Mouse (Mus musculus): Measurements from ENCODE around the gene Lcmt1. TPM values are rescaled to one million over a fixed set of nuclear protein-coding genes. Genes with fewer than 3 reads are reported as not detected.

The Lcmt1 gene
- polyA plus RNA-seq, 1 experiment from 2014 or later, result 86.1 TPM

- H3K4me2 ChIP-seq, result no peak overlapping the region
- no peaks in the 10 kb centered on the region for H3K9me3 ChIP-seq
- peaks cover 40% of the 10 kb centered on the region for H3K36me3 ChIP-seq
- no peak overlapping the region for H3K4me3 ChIP-seq
- H3K4me1 ChIP-seq (replicated peaks), result peaks cover 3% of the 10 kb centered on the region; the same call in 1 of the 2 replicates
- 76% methylated on average over 11 of the region's 11 CpGs for WGBS
- no peak overlapping the region for H3K27ac ChIP-seq (replicated peaks)
- no peak for ATAC-seq (ENCODE audit: low read depth)
- no peaks in the 10 kb centered on the region for H3K27me3 ChIP-seq
- H3K9ac ChIP-seq, result no peak overlapping the region
These were observed 16.3 kb downstream of the Lcmt1 start for GRCm38 (mm10) chr7:123385693-123386407.

- Histone ChIP-seq H3K27ac (replicated peaks) (no peak overlapping the region), H3K4me3 (no peak overlapping the region), H3K9ac (no peak overlapping the region), H3K4me1 (replicated peaks) (no peaks in the 10 kb centered on the region), H3K4me2 (no peak overlapping the region), H3K9me3 (no peaks in the 10 kb centered on the region), H3K27me3 (no peaks in the 10 kb centered on the region), H3K36me3 (peaks cover 49% of the 10 kb centered on the region)
- WGBS, result 80% methylated on average over 6 of the region's 6 CpGs
- ATAC-seq (ENCODE audit: low read depth), result no peak
These were observed 20.2 kb downstream of the Lcmt1 start for GRCm38 (mm10) chr7:123389686-123390280.

- no peak for ATAC-seq (ENCODE audit: low read depth)
- H3K4me1 ChIP-seq (replicated peaks), result no peaks in the 10 kb centered on the region
- no peak overlapping the region for H3K4me2 ChIP-seq
- H3K27me3 ChIP-seq, result no peaks in the 10 kb centered on the region
- H3K27ac ChIP-seq (replicated peaks), result no peak overlapping the region
- H3K9ac ChIP-seq, result no peak overlapping the region
- no peaks in the 10 kb centered on the region for H3K9me3 ChIP-seq
- no peak overlapping the region for H3K4me3 ChIP-seq
- WGBS, result 96% methylated on average over 6 of the region's 6 CpGs
- peaks cover 22% of the 10 kb centered on the region for H3K36me3 ChIP-seq
These were observed 24.7 kb downstream of the Lcmt1 start for GRCm38 (mm10) chr7:123394271-123394670.

DNA sequence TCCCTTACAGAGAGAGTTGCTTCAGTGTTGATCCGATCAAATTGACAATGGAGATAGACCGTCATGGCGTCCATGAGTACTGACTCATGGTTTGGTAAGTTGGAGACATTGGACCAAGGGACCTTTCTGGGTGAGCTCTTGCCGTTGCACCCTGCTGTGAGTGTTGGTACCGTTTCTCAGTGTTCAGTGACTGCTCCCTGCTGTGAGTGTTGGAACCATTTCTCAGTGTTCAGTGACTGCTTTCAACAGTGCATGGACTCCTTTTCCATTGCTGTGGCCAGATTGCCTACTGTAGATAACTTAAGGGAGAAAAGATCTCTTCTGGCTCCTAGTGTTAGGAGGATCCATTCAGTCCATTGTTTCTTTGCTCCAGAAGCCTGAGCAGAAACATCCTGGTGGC is 27.3 kb downstream of the Lcmt1 start:
- H3K9ac ChIP-seq, result no peak overlapping the region
- H3K27ac ChIP-seq (replicated peaks), result no peak overlapping the region
- H3K9me3 ChIP-seq, result no peaks in the 10 kb centered on the region
- H3K36me3 ChIP-seq, result peaks cover 20% of the 10 kb centered on the region
- H3K27me3 ChIP-seq, result no peaks in the 10 kb centered on the region
- ATAC-seq (ENCODE audit: low read depth), result no peak
- H3K4me2 ChIP-seq, result no peak overlapping the region
- no peak overlapping the region for H3K4me3 ChIP-seq
- WGBS, result 82% methylated on average over 5 of the region's 5 CpGs
- no peaks in the 10 kb centered on the region for H3K4me1 ChIP-seq (replicated peaks)

DNA sequence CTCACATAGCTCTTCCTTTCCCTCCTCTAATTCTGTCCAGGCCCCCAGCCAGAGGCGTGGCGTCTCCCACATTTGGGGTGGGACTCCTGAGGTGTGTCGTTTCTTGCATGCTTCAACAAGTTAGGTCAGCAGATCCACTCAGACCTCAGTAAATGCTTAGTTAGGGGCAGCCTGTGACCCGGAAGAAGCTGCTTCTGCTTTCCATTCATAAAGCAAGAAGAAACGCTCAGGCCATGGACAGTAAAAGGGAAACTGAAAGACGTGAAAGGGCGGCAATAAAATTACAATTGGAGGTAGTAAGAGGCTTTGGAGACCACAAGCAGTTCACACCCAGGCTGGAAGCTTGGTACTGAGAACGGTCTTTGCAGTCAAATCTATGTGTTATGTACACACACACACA is 27.8 kb downstream of the Lcmt1 start:
- no peak overlapping the region for H3K27ac ChIP-seq (replicated peaks)
- WGBS, result 49% methylated on average over 8 of the region's 8 CpGs
- H3K9me3 ChIP-seq, result no peaks in the 10 kb centered on the region
- H3K27me3 ChIP-seq, result no peaks in the 10 kb centered on the region
- H3K4me1 ChIP-seq (replicated peaks), result no peaks in the 10 kb centered on the region
- no peak overlapping the region for H3K4me2 ChIP-seq
- no peak overlapping the region for H3K4me3 ChIP-seq
- no peak overlapping the region for H3K9ac ChIP-seq
- ATAC-seq (ENCODE audit: low read depth), result no peak
- peaks cover 19% of the 10 kb centered on the region for H3K36me3 ChIP-seq

GRCm38 (mm10) chr7:123397931-123398330 is 28.3 kb downstream of the Lcmt1 start:
- Histone ChIP-seq H3K9me3 (no peaks in the 10 kb centered on the region), H3K27ac (replicated peaks) (no peak overlapping the region), H3K4me3 (no peak overlapping the region), H3K4me2 (no peak overlapping the region), H3K4me1 (replicated peaks) (no peaks in the 10 kb centered on the region), H3K27me3 (no peaks in the 10 kb centered on the region), H3K9ac (no peak overlapping the region), H3K36me3 (peaks cover 24% of the 10 kb centered on the region)
- no peak for ATAC-seq (ENCODE audit: low read depth)
- WGBS, result 90% methylated on average over 8 of the region's 8 CpGs

DNA sequence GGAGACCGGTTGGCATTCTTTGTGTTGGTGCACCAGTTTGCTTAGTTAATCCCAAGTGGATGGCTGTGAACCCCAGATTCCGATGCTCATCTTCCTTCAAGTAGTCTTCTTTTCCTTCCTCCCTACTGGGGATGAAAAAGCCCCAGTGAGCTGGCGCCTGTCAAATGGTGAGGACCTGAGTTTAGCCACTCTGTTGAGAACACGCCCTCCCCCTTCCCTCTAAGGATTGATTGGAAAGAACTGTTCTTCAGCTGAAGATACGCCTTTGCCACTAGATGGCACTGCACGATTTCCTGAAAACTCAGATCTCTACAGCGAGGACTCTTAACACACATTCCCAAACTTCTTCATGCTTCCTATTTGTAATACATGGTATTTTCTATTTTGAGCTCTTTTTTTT is 29.2 kb downstream of the Lcmt1 start:
- Histone ChIP-seq H3K27ac (replicated peaks) (no peak overlapping the region), H3K9ac (no peak overlapping the region), H3K27me3 (no peaks in the 10 kb centered on the region), H3K9me3 (no peaks in the 10 kb centered on the region), H3K36me3 (peaks cover 32% of the 10 kb centered on the region), H3K4me3 (no peak overlapping the region), H3K4me2 (no peak overlapping the region), H3K4me1 (replicated peaks) (no peaks in the 10 kb centered on the region)
- WGBS, result 34% methylated on average over 7 of the region's 7 CpGs
- no peak for ATAC-seq (ENCODE audit: low read depth)

DNA sequence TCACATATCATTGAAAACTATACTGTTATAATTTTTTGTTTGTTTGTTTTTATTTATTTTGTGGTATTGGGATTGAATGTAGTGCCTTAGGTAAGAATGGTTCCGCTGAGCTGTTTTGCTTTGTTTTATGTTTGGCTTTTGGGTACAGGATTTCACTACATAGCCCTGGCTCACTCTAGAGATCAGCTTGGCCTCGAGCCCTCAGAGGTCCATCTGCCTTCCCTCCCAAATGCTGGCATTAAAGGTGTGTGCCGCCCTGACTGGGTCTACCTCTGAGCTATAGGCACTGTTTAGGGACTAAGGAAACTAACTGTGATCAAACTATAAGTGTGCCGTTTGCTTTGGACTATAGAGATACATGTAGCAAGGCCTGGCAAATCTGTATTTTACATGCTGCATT is 29.7 kb downstream of the Lcmt1 start:
- no peak for ATAC-seq (ENCODE audit: low read depth)
- Histone ChIP-seq H3K4me3 (no peak overlapping the region), H3K9me3 (no peaks in the 10 kb centered on the region), H3K27me3 (no peaks in the 10 kb centered on the region), H3K9ac (no peak overlapping the region), H3K27ac (replicated peaks) (no peak overlapping the region), H3K4me2 (no peak overlapping the region), H3K36me3 (peaks cover 36% of the 10 kb centered on the region), H3K4me1 (replicated peaks) (no peaks in the 10 kb centered on the region)
- 84% methylated on average over 4 of the region's 4 CpGs for WGBS

DNA sequence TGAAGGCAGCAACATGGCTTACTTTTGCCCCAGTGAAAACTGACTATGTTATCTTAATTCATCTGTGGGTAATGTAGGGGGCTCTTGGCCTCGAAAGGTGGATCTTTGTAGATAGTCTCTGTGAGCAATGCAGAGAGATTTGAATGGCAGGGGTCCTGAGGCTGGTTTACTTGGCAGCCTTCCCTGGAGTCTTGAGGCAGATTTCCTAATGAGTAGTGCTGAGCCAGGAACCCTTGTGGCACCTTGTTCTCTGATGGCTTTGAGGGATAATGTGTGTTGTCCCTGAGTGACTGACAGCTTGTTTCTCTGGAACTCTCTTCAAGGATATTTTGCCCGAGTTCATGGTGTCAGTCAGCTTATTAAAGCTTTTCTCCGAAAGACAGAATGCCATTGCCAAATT is 31.5 kb downstream of the Lcmt1 start:
- H3K27me3 ChIP-seq, result no peaks in the 10 kb centered on the region
- H3K4me2 ChIP-seq, result no peak overlapping the region
- no peak overlapping the region for H3K27ac ChIP-seq (replicated peaks)
- H3K36me3 ChIP-seq, result peaks cover 52% of the 10 kb centered on the region
- 85% methylated on average over 3 of the region's 3 CpGs for WGBS
- no peak for ATAC-seq (ENCODE audit: low read depth)
- no peak overlapping the region for H3K4me3 ChIP-seq
- H3K9ac ChIP-seq, result no peak overlapping the region
- H3K9me3 ChIP-seq, result no peaks in the 10 kb centered on the region
- H3K4me1 ChIP-seq (replicated peaks), result no peaks in the 10 kb centered on the region

DNA sequence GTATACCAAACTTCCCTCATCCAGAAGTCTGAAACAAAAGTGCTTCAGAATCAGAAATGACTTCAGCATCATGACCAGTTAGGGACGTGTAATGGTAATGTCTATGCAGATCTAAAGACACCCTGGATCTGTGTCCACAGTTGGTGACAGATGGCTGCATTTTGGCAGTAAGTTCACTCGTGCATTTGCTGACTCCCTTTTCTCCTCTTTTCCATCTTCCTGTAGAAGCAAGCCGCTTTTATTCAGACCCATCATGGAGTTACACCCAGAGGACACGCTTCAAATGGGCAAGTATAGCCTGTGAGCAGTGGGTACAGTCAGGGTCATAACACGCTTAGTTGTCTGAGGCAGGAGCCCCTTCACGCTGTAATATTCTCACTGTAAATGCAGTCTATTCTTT is 34.6 kb downstream of the Lcmt1 start:
- no peak overlapping the region for H3K4me2 ChIP-seq
- no peak overlapping the region for H3K9ac ChIP-seq
- 91% methylated on average over 6 of the region's 6 CpGs for WGBS
- H3K9me3 ChIP-seq, result no peaks in the 10 kb centered on the region
- H3K27ac ChIP-seq (replicated peaks), result no peak overlapping the region
- ATAC-seq (ENCODE audit: low read depth), result no peak
- H3K4me1 ChIP-seq (replicated peaks), result no peaks in the 10 kb centered on the region
- peaks cover 55% of the 10 kb centered on the region for H3K36me3 ChIP-seq
- H3K27me3 ChIP-seq, result no peaks in the 10 kb centered on the region
- no peak overlapping the region for H3K4me3 ChIP-seq

DNA sequence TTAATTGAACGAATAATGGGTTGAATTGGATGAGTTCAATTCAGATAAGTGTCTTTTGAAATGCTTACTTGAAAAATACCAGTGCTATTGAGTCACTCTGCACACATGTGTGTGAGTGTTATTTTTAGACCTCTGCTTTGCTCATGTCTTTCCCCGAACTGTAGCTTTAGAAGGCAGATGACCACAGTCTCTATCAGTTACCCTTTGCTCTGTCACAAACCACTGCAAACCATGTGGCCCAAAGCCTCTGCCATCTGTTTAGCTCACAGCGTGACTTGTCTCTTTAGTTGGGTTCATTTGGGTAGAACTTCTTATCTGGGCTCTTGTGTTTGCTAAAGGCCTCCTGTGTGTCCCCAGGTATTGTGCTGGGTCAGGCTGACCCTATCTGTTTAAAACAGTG is 36.0 kb downstream of the Lcmt1 start:
- peaks cover 54% of the 10 kb centered on the region for H3K36me3 ChIP-seq
- 88% methylated on average over 3 of the region's 3 CpGs for WGBS
- no peak overlapping the region for H3K4me3 ChIP-seq

GRCm38 (mm10) chr7:123406988-123407387 is 37.4 kb downstream of the Lcmt1 start:
- no peak overlapping the region for H3K27ac ChIP-seq (replicated peaks)
- H3K9me3 ChIP-seq, result no peaks in the 10 kb centered on the region
- WGBS, result 81% methylated on average over 4 of the region's 4 CpGs
- H3K36me3 ChIP-seq, result peaks cover 56% of the 10 kb centered on the region
- no peaks in the 10 kb centered on the region for H3K4me1 ChIP-seq (replicated peaks)
- H3K4me2 ChIP-seq, result no peak overlapping the region
- no peaks in the 10 kb centered on the region for H3K27me3 ChIP-seq
- H3K9ac ChIP-seq, result no peak overlapping the region
- ATAC-seq (ENCODE audit: low read depth), result no peak
- no peak overlapping the region for H3K4me3 ChIP-seq

More for the DNA sequence above, 36.0 kb downstream of the Lcmt1 start:
- Histone ChIP-seq H3K27me3 (no peaks in the 10 kb centered on the region), H3K9ac (no peak overlapping the region), H3K9me3 (no peaks in the 10 kb centered on the region), H3K4me1 (replicated peaks) (no peaks in the 10 kb centered on the region), H3K4me2 (no peak overlapping the region), H3K27ac (replicated peaks) (no peak overlapping the region)
- ATAC-seq (ENCODE audit: low read depth), result no peak

DNA sequence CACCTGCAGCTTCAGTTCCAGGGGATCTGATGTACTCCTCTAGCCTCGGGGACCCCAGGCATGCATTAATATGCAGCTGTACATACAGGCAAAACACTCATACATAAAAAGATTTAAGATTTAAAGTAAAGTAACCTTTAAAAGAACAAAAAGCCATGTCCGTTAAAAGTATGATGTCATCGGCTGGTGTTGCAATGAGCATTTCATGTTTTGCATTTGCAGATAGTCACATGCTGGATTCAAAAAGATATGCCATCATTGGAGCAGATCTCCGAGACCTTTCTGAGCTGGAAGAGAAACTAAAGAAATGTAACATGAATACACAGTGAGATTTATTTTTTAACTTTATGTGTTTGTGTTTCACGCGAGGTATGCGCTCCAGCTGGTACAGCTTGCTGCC is 40.9 kb downstream of the Lcmt1 start:
- Histone ChIP-seq H3K4me1 (replicated peaks) (no peaks in the 10 kb centered on the region), H3K27ac (replicated peaks) (no peak overlapping the region), H3K36me3 (peaks cover 47% of the 10 kb centered on the region), H3K4me3 (no peak overlapping the region), H3K27me3 (no peaks in the 10 kb centered on the region), H3K9ac (no peak overlapping the region), H3K9me3 (no peaks in the 10 kb centered on the region), H3K4me2 (no peak overlapping the region)
- no peak for ATAC-seq (ENCODE audit: low read depth)
- 93% methylated on average over 7 of the region's 7 CpGs for WGBS
